Mouse (Mus musculus): Measurements from ENCODE around the gene Ccnyl1. TPM values are rescaled to one million over a fixed set of nuclear protein-coding genes. Genes with fewer than 3 reads are reported as not detected.

Gene Ccnyl1
- total and polyA plus RNA-seq, 3 experiments, result 2.8 to 9.0 (median 5.3) TPM

GRCm38 (mm10) chr1:64705230-64705629, 15.0 kb downstream of the Ccnyl1 start:
- H3K79me2 ChIP-seq (replicated peaks; ENCODE audit: control insufficient read depth, extremely low read depth, insufficient read depth, poor library complexity, severe bottlenecking), result no peaks in the 10 kb centered on the region
- H3K27me3 ChIP-seq (replicated peaks), result no peaks in the 10 kb centered on the region
- H3K9me3 ChIP-seq (replicated peaks; ENCODE audit: low read length), result no peaks in the 10 kb centered on the region
- no peak overlapping the region for H3K4me2 ChIP-seq (ENCODE audit: insufficient read depth, low read depth, poor library complexity, severe bottlenecking)
- dilution Hi-C loops (cut with MboI; ENCODE audit: extremely low pct_ligation_motif_present, extremely low pct_unique_long_range_greater_than_20kb, low sequenced_read_pairs), result no loop called here
- no peak overlapping the region for H3K9ac ChIP-seq (ENCODE audit: insufficient read depth, low read depth)
- TF ChIP-seq CHD2 (IDR thresholded peaks at IDR 0.05; ENCODE audit: low read length), result no peak
- peak; percentile 41 to 71 for TF ChIP-seq CTCF (conservative IDR thresholded peaks at IDR 0.05 in 1 of 2, IDR thresholded peaks at IDR 0.05 in 1 of 2; ENCODE audit: low read depth in 2 of 2, low read length in 2 of 2)
- peak; percentile 48 for TF ChIP-seq SMC3 (IDR thresholded peaks at IDR 0.05; ENCODE audit: low read depth, low read length)
- peak; percentile 60 for TF ChIP-seq RAD21 (IDR thresholded peaks at IDR 0.05; ENCODE audit: low read depth, low read length)
- peak; percentile 72 for DNase-seq (ENCODE audit: extremely low read depth)
- H3K36me3 ChIP-seq (replicated peaks in 1 of 2; ENCODE audit: control insufficient read depth in 1 of 2, insufficient read depth in 1 of 2, low read length in 1 of 2), result peaks cover 0 to 4% of the 10 kb centered on the region in 2 experiments
- H3K4me1 ChIP-seq (ENCODE audit: control insufficient read depth in 1 of 2, insufficient read depth in 2 of 2), result 0 out of 4 replicates have a peak, but pooled peaks cover 0 to 4% of the 10 kb centered on the region in 2 experiments
- H3K4me3 ChIP-seq (replicated peaks in 1 of 3; ENCODE audit: low read depth in 2 of 3, low read length in 2 of 3, poor library complexity in 1 of 3), result no peak overlapping the region
- in situ Hi-C loops (cut with MboI; ENCODE audit: low pct_ligation_motif_present, low pct_unique_long_range_greater_than_20kb, low sequenced_read_pairs), result loop anchor here (25.0 kb wide), 1 partner anchor 1043 kb away; no protein-coding TSS in a partner anchor
- H3K27ac ChIP-seq (ENCODE audit: insufficient read depth, low read depth), result no peak overlapping the region

GRCm38 (mm10) chr1:64706610-64707009, 16.4 kb downstream of the Ccnyl1 start:
- Histone ChIP-seq H3K9me3 (replicated peaks; ENCODE audit: low read length) (no peaks in the 10 kb centered on the region), H3K4me2 (ENCODE audit: insufficient read depth, low read depth, poor library complexity, severe bottlenecking) (no peak overlapping the region), H3K27me3 (replicated peaks) (no peaks in the 10 kb centered on the region), H3K36me3 (replicated peaks in 1 of 2; ENCODE audit: control insufficient read depth in 1 of 2, insufficient read depth in 1 of 2, low read length in 1 of 2) (peaks cover 0 to 4% of the 10 kb centered on the region in 2 experiments), H3K4me1 (ENCODE audit: control insufficient read depth in 1 of 2, insufficient read depth in 2 of 2) (0 out of 4 replicates have a peak, but pooled peaks cover 0 to 4% of the 10 kb centered on the region in 2 experiments), H3K4me3 (replicated peaks in 1 of 3; ENCODE audit: low read depth in 2 of 3, low read length in 2 of 3, poor library complexity in 1 of 3) (no peak overlapping the region), H3K79me2 (replicated peaks; ENCODE audit: control insufficient read depth, extremely low read depth, insufficient read depth, poor library complexity, severe bottlenecking) (no peaks in the 10 kb centered on the region), H3K9ac (ENCODE audit: insufficient read depth, low read depth) (no peak overlapping the region), H3K27ac (ENCODE audit: insufficient read depth, low read depth) (no peak overlapping the region)
- in situ Hi-C loops (cut with MboI; ENCODE audit: low pct_ligation_motif_present, low pct_unique_long_range_greater_than_20kb, low sequenced_read_pairs), result loop anchor here (25.0 kb wide), 1 partner anchor 1044 kb away; no protein-coding TSS in a partner anchor
- dilution Hi-C loops (cut with MboI; ENCODE audit: extremely low pct_ligation_motif_present, extremely low pct_unique_long_range_greater_than_20kb, low sequenced_read_pairs), result no loop called here
- TF ChIP-seq RAD21 (IDR thresholded peaks at IDR 0.05; ENCODE audit: low read depth, low read length), result no peak
- no peak for TF ChIP-seq MAZ (IDR thresholded peaks at IDR 0.05; ENCODE audit: low read depth, low read length)
- no peak for TF ChIP-seq CHD2 (IDR thresholded peaks at IDR 0.05; ENCODE audit: low read length)
- TF ChIP-seq CHD1 (IDR thresholded peaks at IDR 0.05; ENCODE audit: low read depth, low read length), result no peak
- no peak for TF ChIP-seq NRF1 (IDR thresholded peaks at IDR 0.05; ENCODE audit: low read depth, low read length)
- no peak for TF ChIP-seq MXI1 (IDR thresholded peaks at IDR 0.05; ENCODE audit: low read depth, low read length)
- no peak for TF ChIP-seq POLR2AphosphoS2 (IDR thresholded peaks at IDR 0.05; ENCODE audit: low read depth, low read length)
- DNase-seq (ENCODE audit: extremely low read depth), result no peak

DNA sequence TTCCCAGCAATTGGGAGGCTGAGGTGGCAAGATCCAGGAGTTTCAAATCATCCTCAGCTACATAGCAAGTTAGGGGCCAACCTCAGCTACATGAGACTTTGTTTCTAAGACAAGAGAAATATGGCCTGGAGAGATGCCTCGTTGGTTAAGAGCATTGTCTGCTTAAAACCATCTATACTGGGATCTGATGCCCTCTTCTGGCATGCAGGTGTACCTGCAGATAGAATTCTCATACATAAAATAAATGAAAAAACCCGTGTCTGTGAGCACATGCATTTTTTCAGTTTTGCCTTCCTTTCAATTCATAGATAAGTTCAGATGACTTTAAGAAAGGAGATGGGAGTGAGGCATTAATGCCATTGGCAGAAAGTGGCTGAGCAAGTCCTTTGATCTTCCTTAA, 19.6 kb downstream of the Ccnyl1 start:
- peak; percentile 38 for DNase-seq (ENCODE audit: extremely low read depth)
- Histone ChIP-seq H3K79me2 (replicated peaks; ENCODE audit: control insufficient read depth, extremely low read depth, insufficient read depth, poor library complexity, severe bottlenecking) (no peaks in the 10 kb centered on the region), H3K27me3 (replicated peaks) (no peaks in the 10 kb centered on the region), H3K4me3 (replicated peaks in 1 of 3; ENCODE audit: low read depth in 2 of 3, low read length in 2 of 3, poor library complexity in 1 of 3) (no peak overlapping the region), H3K9me3 (replicated peaks; ENCODE audit: low read length) (no peaks in the 10 kb centered on the region), H3K4me1 (ENCODE audit: control insufficient read depth in 1 of 2, insufficient read depth in 2 of 2) (0 out of 4 replicates have a peak, but pooled peaks cover 0 to 4% of the 10 kb centered on the region in 2 experiments), H3K4me2 (ENCODE audit: insufficient read depth, low read depth, poor library complexity, severe bottlenecking) (no peak overlapping the region), H3K27ac (ENCODE audit: insufficient read depth, low read depth) (no peak overlapping the region), H3K36me3 (replicated peaks in 1 of 2; ENCODE audit: control insufficient read depth in 1 of 2, insufficient read depth in 1 of 2, low read length in 1 of 2) (peaks cover 0 to 5% of the 10 kb centered on the region in 2 experiments), H3K9ac (ENCODE audit: insufficient read depth, low read depth) (no peak overlapping the region)
- TF ChIP-seq CHD2 (IDR thresholded peaks at IDR 0.05; ENCODE audit: low read length) (no peak), JUND (conservative IDR thresholded peaks at IDR 0.05; ENCODE audit: low read depth, low read length) (no peak), GABPA (IDR thresholded peaks at IDR 0.05; ENCODE audit: insufficient replicate concordance, low read depth, low read length) (no peak), ZMIZ1 (IDR thresholded peaks at IDR 0.05; ENCODE audit: low read depth, low read length) (no peak), MXI1 (IDR thresholded peaks at IDR 0.05; ENCODE audit: low read depth, low read length) (no peak), ZNF384 (IDR thresholded peaks at IDR 0.05; ENCODE audit: low read depth, low read length) (no peak), MYC (IDR thresholded peaks at IDR 0.05; ENCODE audit: low read depth, low read length) (0 out of 2 replicates have a peak, but pooled peaks have one; percentile 56), USF1 (IDR thresholded peaks at IDR 0.05; ENCODE audit: low read depth, low read length) (no peak), RAD21 (IDR thresholded peaks at IDR 0.05; ENCODE audit: low read depth, low read length) (peak; percentile 66), ELF1 (IDR thresholded peaks at IDR 0.05; ENCODE audit: low read depth, low read length) (no peak), POLR2A (IDR thresholded peaks at IDR 0.05; ENCODE audit: low read depth, low read length) (no peak), ETS1 (conservative IDR thresholded peaks at IDR 0.05; ENCODE audit: low read depth, low read length) (no peak), SIN3A (IDR thresholded peaks at IDR 0.05; ENCODE audit: low read length) (no peak), CTCF (conservative IDR thresholded peaks at IDR 0.05 in 1 of 2, IDR thresholded peaks at IDR 0.05 in 1 of 2; ENCODE audit: low read depth in 2 of 2, low read length in 2 of 2) (peak; percentile 36 to 71), RCOR1 (conservative IDR thresholded peaks at IDR 0.05; ENCODE audit: low read depth, low read length) (no peak), IRF4 (IDR thresholded peaks at IDR 0.05; ENCODE audit: low read depth, low read length) (no peak), SMC3 (IDR thresholded peaks at IDR 0.05; ENCODE audit: low read depth, low read length) (peak; percentile 66), HCFC1 (IDR thresholded peaks at IDR 0.05; ENCODE audit: low read depth, low read length) (no peak)
- dilution Hi-C loops (cut with MboI; ENCODE audit: extremely low pct_ligation_motif_present, extremely low pct_unique_long_range_greater_than_20kb, low sequenced_read_pairs) (no loop called here), in situ Hi-C loops (cut with MboI; ENCODE audit: low pct_ligation_motif_present, low pct_unique_long_range_greater_than_20kb, low sequenced_read_pairs) (loop anchor here (25.0 kb wide), 1 partner anchor 1048 kb away; no protein-coding TSS in a partner anchor)
